Mouse (Mus musculus) right cerebral cortex, postnatal 10 days (tissue): ENCODE measurements around the gene Rap1gap2.
A peak's percentile ranks its signal among the peaks of the same experiment; 100 is the strongest.

Experiments
- DNase-seq, 2 experiments: peaks; one replicate each; pipeline ENCODE4 v3.0.0; 2021; ENCODE audit warnings: low spot score in 2 of 2

The Rap1gap2 gene

DNA sequence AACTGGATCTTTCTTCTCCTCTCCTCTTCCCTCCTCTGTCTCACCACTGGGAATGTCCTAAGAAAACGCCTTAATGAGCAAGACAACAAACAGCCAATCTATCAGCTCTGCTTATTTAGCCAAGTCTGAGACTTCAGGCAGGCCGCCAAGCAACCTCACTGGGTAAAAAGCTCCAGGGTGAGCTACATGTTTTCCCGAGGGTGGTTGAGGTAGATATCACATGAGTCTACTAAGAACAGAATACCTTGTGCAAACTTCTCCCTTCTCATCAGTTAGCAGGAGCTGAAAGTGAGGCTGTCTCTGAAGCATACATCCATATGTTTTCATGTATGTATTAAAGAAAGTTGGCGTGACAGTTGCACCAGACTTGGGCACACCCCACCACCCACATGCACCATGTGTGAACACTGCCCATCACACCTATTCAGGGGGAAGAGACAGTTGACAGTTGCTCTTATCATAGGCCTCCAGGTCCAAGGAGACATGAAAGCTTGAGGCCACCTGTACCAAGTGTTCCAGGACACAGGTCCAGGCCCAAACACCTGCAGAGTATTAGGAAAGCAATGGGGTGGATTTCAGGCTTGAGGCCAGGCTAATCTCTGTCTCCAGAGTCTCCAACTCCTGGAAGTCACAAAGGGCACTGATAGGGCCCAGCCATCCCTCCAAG, 35.8 kb downstream of the Rap1gap2 start:
- no peak for DNase-seq

DNA sequence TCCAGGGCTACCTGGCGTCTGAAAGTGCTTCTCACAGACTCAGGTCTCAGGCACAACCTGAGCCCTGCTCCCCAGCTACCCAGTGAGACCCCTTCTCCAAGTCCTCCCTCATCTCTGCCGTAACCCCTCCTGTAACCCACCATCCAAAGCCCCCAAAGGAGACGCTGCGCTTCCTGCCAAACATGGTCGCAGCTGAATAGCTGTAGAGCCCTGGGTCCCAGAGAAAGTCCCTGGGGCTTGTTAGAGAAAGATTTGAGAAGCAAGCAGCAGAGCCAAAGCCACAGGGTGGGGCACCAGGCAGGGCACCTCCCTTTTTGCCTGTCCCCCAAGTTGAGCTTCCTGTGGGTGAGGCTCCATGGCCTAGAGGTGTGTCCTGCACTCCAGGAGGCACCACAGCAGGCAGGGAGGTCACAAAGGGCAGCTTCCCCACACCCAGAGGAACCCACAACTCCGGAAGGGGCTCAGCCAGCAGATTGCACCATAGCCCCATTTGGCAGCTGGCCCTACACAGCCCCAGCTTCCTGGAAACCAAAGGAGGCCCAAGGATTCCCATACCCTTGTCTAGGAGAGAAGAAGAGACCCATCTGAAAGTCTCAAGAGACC, 38.2 kb downstream of the Rap1gap2 start:
- DNase-seq, result no peak

DNA sequence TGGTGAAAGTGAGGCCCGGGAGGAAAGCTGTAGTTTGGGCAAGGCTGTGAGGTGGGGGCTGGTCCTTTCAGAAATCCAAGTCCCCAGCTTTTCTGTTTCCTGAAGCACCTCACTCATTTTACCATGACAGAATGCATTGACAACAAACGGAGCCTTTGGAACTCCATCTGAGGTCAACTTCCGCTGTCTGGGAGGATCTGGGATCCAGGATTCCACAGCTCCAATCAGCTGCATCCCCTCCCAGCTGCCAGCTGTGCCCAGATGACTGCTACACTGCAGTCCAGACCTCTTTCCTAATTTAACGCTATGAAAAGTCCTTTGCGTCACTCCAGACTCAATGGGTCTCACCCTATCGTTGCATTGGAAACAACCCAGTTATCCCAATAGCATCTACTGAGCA, 41.0 kb downstream of the Rap1gap2 start:
- no peak for DNase-seq

DNA sequence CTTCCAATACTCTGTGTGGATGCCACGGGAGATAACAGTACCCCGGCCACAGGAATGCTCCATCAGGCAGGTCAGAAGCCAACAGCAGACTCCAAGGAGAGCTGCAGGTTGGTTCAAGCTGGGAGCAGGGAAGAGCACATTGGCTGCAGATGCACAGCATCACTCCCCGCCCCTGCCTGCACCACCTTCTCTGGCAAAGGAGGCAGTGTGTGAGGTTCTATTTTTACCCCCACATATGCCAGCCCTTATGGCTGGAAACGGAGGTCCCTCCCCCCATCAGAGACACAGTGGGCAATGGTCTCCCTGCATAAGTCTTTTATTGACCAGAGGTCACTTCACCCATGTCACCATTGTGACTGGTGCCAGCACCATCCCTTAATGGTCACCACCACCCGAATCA, 42.3 kb downstream of the Rap1gap2 start:
- peak; percentile 69 to 74 for DNase-seq

DNA sequence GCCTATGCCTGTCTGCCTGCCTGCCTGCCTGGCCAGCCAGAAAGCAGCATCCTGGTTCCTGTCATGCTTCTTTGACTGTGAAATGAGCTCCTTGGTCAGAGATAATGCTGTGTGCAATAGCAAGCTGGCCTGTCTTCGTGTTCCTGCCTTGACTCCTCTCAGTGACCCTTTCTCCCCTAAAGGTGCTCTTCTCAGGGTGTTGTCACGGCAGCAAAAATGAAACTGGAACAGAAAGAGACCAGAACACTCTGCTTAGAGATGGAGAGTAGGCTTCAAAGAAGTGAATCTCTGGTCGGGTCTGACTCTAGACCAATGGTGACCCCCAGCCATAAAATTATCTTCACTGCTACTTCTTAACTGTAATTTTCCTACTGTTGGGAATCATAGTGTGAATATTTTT, 42.7 kb downstream of the Rap1gap2 start:
- DNase-seq, result no peak

DNA sequence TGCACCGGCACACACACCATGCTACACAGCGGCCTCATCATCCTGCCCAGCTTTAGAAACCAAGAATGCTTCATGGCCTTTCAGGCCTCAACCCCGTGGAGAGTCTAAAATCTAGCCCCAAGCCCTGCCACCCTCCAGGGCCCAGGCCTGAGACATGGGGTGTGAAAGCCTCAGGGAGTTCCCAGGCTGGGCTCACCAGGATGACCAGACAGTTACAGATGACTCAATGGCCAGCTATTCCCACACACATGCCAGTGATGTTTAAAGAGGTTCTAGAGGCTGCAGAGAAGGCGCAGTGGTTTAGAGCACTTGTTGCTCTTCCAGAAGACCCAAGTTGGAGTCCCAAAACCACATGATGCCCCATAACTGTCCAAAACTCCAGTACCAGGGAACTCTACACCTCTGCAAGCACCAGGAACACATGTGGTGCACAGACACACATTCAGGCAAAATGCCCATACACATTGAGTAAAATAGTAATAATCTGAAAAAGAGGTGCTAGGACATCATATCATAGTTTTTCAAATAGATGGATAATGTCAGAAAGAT, 44.3 kb downstream of the Rap1gap2 start:
- no peak for DNase-seq

DNA sequence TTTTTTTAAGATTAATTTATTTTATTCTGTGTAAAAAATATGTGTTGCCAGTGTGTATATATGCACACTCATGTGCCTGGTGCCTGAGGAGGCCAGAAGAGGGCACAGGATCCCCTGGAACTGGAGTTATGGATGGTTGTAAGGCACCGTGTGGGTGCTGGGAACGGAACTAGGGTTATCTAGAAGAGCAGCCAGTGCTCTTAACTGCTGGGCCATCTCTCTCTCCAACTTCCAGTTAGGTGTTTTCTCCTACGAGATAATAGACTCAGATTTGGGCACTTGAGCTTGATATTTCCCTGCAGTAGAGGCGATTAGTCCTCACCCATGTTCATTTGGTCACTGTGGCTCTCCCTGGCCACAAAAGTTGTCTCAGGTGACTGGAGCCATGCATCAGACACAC, 49.3 kb downstream of the Rap1gap2 start:
- DNase-seq, result no peak

DNA sequence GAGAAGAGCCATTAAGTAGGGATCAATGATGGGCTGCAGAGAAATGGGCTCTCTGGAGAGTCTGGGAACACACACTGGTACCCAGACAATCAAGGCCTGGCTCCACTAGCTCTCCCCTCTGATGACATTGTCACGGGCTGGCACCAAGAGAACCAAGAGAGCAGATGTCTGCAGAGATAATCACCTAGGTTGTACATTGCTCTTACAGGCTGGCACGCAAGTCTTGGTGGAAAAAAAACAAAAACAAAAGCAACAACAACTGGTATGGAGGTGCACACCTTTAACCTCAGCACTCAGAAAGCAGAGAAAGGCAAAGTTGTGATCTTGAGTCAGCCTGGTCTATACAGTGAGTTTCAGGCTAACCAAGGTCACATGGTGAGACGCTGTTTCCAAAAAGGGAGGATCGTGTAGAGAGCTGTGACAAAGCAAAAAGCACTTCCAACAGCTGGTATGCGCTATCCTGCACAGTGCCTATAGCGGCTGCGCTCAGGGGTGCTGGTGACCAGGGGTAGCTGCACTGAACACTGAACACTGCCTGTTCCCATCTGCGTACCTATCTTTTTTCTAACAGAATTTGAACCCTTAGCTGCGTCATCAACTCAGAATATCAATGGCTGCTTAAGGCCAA, 50.0 kb downstream of the Rap1gap2 start:
- no peak for DNase-seq

DNA sequence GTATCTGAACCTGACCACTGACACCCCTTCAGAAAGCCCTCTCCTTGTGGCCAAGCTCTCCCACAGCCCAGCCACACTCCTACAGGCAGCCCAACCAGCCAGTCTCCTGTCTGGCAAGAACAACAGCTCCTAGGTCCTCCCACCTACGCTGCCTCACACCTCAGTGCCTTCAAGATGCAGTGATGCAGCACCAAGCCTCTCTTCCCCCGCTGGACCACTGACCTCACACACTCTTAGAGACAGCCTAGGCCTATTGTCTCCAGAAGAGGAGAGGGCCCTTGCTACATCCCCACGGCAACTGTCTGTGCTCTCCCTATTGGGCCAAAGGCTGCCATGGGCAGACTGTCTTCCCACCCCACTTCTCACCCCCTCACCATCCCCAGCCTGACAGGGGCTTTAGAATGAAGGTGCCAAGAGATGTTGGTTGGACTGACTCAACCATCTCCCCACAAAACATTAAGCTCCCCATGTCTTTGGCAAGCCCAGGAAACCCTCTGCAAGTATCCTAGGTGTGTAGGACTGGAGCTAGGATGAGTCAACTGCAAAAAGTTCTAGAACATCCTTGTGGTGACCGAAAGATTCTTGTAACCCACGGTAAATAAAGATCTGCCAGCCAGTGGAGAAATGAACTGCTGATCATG, 50.8 kb downstream of the Rap1gap2 start:
- DNase-seq, result no peak

DNA sequence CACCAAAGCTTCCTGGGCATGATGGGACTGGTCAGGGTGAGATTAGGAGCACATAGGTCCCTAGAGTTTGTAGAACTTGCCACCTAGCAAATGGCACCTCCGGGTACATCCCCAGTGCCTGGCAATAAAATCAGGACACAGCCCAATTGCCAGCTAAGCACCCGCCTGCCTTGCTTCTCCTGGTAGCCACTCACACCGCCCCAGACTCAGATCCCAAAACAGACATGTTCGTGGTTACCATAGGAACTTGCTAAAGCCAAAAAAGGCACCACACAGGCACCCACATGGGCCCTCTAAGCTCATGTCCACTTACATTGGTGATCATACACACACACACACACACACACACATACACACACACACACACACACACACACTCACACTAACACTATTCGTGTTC, 51.8 kb downstream of the Rap1gap2 start:
- DNase-seq, result peak; percentile 49 to 63

DNA sequence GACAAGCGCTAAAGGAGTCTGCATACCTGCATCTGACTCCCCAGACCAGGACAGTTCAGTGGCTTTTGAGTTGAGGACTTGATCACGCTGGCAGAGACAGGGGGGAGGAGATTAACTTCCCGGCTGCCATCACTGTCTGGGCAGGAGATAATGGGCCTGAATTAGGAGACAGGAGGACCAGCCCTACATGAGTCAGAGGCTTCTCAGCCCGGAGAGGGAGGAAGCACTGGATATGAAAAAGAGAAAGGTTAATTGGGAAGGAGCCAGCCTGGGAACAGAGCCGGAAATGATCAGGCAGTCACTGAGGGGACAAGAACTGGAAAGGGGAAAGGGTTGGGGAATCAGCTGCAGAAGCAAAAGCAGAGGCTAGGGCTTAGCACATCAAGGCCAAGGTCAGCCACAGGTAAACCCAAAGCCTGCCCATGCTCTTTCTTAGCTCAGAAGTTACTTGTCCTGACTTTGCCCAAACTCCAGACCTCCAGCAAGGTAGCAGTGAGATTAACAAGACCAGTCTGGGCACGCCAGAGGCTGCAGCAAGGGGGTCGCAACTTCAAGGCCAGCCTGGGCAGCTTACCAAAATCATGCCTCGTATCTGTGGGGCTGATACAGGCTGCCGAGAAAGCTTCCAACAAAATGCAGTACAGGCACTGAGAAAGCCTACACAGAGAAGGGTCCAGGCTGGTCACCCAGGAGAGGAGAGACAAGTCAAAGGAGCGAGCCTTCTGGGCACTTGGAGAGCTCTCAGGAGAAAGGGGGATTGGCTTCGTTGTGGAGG, 53.1 kb downstream of the Rap1gap2 start:
- no peak for DNase-seq

DNA sequence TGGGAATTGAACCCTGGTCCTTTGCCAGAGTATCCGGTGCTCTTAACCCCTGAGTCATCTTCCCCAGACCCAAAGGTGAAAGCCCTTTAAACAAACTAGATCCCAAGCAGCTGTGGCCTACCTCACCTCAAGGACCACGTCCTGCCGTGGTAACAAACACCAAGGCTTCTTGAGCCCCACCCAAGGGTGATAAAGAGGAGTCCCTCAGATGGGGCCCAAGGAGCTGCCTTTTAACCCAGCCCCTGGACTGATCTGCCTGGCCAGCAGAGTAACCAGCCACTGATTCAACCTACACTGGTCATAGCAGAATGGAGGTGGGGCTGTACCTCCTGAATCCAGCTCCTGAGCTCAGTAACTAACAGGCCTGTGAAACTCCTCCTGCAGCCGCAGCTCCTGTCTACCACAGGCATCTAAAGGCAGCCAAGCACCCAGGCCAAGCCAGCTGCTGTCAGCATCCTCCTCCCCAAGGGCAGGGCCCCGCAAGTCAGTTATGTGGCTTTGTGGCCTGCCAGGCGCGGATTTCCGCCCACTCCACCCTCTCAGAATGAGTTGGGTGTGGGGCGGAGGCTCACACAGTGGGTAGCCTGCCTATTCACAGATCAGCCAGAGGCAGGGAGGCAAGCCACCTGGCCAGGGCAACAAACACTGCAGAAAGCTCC, 54.9 kb downstream of the Rap1gap2 start:
- DNase-seq, result peak; percentile 48 to 50

DNA sequence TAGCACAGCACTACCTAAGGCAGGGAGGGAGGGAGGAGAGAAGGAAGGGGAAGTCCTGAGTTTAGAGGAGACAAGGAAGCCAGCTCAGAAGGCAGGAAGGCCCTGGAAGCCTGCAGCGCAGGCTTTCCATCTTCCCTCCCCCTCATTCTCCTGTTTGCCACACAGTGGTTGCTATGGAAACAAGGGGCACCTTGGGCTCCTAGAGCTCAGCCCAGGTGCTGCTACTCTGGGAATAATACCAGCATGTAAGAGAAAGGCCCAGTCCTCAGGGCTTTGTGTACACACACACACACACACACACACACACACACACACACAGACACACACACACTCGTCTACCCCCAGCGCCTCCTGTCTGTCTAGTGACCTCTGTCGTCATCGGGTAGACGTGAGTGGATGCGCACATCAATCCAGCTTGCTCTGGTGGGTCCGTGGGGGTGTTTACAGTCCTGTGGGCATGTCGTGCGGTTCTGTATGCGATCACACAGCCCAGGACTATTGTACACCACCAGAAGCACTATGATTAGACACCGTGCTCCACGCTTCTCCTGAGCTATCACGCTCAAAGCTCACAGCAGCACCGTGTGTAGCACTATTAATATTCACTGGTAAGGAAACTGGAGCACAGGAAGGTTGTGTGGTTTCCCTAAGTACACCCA, 55.9 kb downstream of the Rap1gap2 start:
- peak; percentile 57 to 77 for DNase-seq

DNA sequence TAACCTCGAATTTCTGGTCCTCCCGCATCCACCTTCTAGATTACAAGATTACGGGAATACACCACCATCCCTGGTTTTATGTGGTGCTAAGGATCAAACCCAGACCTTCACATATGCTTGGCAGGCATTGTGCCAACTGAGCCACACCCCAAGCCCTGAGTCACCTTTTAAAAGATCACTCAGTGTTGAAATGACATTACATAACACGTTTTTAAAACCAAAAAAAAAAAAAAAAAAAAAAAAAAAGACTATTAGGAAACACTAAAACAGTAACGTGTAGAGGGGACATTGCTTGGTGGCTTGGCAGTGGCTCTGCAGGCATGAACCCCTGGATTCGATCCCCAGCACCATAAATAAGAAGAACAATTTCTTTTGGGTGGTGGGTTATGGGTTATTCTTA, 59.1 kb downstream of the Rap1gap2 start:
- DNase-seq, result no peak

DNA sequence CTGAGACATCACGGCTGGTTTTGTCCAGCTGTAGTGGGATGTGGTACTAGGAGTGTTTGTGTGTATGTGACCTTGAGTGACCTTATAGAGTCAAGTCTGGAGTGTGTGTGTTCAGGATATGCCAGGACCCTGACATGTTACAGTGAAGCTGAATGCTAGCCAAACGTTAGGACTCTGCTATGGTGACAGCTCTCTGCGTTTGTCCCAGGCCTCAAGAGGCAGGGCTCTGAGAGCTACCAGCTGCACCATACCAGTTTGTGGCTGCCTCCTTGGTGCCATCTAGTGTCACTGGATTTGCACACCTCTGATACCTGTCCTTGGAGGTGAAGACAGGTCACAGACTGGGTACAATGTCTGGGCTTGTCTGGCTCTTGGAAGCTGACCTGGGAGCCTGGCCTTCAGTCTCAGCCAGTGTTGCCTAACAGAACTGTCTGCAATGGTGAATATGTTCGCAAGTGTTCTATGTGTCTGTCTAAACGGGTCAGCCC, 60.1 kb downstream of the Rap1gap2 start:
- DNase-seq, result no peak

DNA sequence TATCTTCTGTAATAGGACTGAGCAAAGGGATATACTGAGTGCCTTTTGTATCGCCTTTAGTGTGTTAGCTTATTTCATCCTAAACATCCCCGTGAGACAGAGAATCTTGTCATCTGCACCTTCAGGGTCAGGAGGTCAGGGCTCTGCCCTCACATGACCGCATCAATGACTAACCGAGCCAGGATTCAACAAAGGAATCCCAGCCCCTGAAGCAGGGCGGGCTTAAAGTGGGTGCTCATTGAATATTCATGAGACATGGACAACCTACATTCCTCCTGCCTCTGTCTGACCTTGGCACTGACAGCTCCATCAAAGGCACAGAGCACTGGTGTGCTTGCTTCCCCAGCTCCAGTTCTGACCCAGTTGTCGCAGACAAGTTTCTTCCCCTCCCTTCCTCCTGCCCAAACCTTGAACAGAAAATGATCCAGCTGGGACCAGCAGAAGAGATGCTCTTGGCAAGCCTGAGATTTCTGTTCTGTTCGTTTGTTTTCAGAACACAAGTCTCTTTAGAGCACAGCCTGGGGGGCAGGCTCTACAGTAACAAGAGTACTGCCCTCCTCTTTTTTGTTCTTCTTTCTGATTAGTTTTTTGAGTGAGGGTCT, 61.8 kb downstream of the Rap1gap2 start:
- no peak for DNase-seq

DNA sequence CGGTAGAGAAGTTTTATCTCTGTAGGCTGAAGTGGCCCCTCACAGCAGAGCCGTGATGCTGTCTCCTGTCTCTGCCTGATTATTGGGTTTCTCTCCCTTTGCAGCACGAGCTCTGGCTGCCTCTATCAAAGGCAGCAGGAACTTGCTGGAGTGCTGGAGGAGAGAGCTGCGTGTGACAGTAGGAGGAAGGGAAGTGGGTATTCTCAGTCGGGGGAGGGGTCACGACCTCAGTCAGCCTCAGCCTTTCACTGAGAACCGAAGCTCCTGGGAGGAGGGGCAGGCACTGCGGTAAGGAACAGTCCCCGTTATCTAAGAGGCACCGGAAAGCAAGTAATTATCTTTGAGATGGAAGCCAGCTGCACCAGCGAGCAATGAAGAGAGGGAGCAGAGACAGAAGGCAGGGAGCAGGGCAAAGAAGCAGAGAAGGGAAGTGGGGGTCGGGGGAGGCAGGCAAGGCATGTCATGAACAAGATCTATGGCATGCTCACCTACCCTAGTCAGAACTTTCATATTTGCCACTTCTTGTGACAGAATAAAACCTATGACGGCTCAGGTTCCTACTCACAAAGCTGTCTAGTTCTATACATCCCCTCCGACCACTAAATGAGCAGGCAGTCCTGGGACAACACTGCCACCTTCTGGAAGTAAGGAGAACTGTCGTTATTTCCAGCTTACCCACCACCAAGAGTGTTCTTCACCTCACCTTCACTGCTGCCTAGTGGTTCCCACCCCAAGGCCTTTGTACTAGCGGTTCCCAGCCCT, 63.6 kb downstream of the Rap1gap2 start:
- peak; percentile 70 to 80 for DNase-seq

DNA sequence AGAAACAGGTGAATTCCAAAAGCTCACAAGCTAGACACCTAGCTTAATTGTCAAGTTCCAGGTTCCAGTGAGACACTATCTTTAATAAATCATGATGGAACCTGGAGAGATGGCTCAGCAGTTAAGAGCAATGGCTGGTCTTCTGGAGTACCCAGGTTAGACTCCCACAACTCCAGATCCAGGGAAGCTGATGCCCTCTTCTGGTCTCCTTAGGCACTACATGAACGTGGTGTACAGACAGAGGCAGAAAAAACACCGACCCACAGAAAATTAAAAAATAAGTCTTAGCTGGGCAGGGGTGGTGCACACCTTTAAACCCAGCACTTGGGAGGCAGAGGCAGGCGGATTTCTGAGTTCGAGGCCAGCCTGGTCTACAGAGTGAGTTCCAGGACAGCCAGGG, 64.5 kb downstream of the Rap1gap2 start:
- peak; percentile 74 to 77 for DNase-seq

DNA sequence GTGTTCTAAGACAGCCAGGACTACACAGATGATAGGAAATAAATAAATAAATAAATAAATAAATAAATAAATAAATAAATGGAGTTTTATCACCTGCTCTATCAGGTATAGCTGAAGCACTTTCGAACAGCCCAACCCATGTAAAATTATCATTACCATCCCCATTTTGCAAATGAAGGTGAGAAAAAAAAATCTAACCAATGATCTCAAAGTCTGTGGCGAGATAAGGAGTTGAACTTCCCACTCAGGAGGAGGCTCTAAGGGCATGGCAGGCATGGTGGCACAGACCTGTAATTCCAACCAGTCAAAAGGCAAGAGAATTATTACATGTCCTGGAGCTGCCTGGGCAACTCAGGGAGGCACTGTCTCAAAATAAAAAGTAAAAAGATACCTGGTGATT, 65.2 kb downstream of the Rap1gap2 start:
- no peak for DNase-seq
